Mouse (Mus musculus): ENCODE measurements at regions not wholly inside any gene's neighbourhood (a gene's known extent, or its start where the extent isn't known, plus 50 kb on each side); places are given as distances from the start of the nearest gene placed in this dataset.

GRCm38 (mm10) chr16:5370496-5370895 lies 114.7 kb upstream of the Eef2kmt start:
- DNase-seq (ENCODE audit: low spot score in 2 of 2) = no peak

GRCm38 (mm10) chr16:5368897-5369558 lies 113.2 kb upstream of the Eef2kmt start:
- H3K4me3 ChIP-seq = no peak overlapping the region
- no peak overlapping the region for H3K27ac ChIP-seq
- TF ChIP-seq CTCF (conservative IDR thresholded peaks at IDR 0.05) = no peak
- DNase-seq (ENCODE audit: low spot score in 2 of 2) = no peak

More at GRCm38 (mm10) chr16:5370496-5370895, 114.7 kb upstream of the Eef2kmt start:
- peak; percentile 48 for TF ChIP-seq CTCF (conservative IDR thresholded peaks at IDR 0.05)
- Histone ChIP-seq H3K27ac (no peak overlapping the region), H3K4me3 (no peak overlapping the region)

GRCm38 (mm10) chr16:5368357-5368756 lies 112.6 kb upstream of the Eef2kmt start:
- H3K4me3 ChIP-seq = no peak overlapping the region
- no peak overlapping the region for H3K27ac ChIP-seq
- no peak for DNase-seq (ENCODE audit: low spot score in 2 of 2)
- no peak for TF ChIP-seq CTCF (conservative IDR thresholded peaks at IDR 0.05)

GRCm38 (mm10) chr16:5367581-5368119 lies 111.9 kb upstream of the Eef2kmt start:
- DNase-seq (ENCODE audit: low spot score in 2 of 2) = no peak
- no peak for TF ChIP-seq CTCF (conservative IDR thresholded peaks at IDR 0.05)
- Histone ChIP-seq H3K4me3 (no peak overlapping the region), H3K27ac (no peak overlapping the region)

- no peak for DNase-seq (ENCODE audit: low spot score in 2 of 2)
- no peak overlapping the region for H3K27ac ChIP-seq
- TF ChIP-seq CTCF (conservative IDR thresholded peaks at IDR 0.05) = no peak
- H3K4me3 ChIP-seq = no peak overlapping the region
Measured at GRCm38 (mm10) chr16:5366021-5366420, 110.2 kb upstream of the Eef2kmt start.

GRCm38 (mm10) chr16:5363007-5363570 lies 107.3 kb upstream of the Eef2kmt start:
- TF ChIP-seq CTCF (conservative IDR thresholded peaks at IDR 0.05) = peak; percentile 63
- H3K27ac ChIP-seq = no peak overlapping the region
- no peak overlapping the region for H3K4me3 ChIP-seq
- DNase-seq (ENCODE audit: low spot score in 2 of 2) = no peak

- no peak for DNase-seq (ENCODE audit: low spot score in 2 of 2)
- H3K27ac ChIP-seq = no peak overlapping the region
- TF ChIP-seq CTCF (conservative IDR thresholded peaks at IDR 0.05) = no peak
- H3K4me3 ChIP-seq = no peak overlapping the region
Measured at GRCm38 (mm10) chr16:5359193-5359592, 103.4 kb upstream of the Eef2kmt start.

- no peak for DNase-seq (ENCODE audit: low spot score in 2 of 2)
- Histone ChIP-seq H3K27ac (no peak overlapping the region), H3K4me3 (no peak overlapping the region)
- TF ChIP-seq CTCF (conservative IDR thresholded peaks at IDR 0.05) = no peak
Measured at GRCm38 (mm10) chr16:5353881-5354280, 98.1 kb upstream of the Eef2kmt start.

GRCm38 (mm10) chr16:5351890-5352571 lies 96.2 kb upstream of the Eef2kmt start:
- TF ChIP-seq CTCF (conservative IDR thresholded peaks at IDR 0.05) = no peak
- DNase-seq (ENCODE audit: low spot score in 2 of 2) = no peak
- Histone ChIP-seq H3K4me3 (no peak overlapping the region), H3K27ac (no peak overlapping the region)

GRCm38 (mm10) chr16:5347151-5347550 lies 91.4 kb upstream of the Eef2kmt start:
- Histone ChIP-seq H3K4me3 (no peak overlapping the region), H3K27ac (no peak overlapping the region)
- DNase-seq (ENCODE audit: low spot score in 2 of 2) = no peak
- no peak for TF ChIP-seq CTCF (conservative IDR thresholded peaks at IDR 0.05)

- H3K27ac ChIP-seq = no peak overlapping the region
- no peak overlapping the region for H3K4me3 ChIP-seq
- DNase-seq (ENCODE audit: low spot score in 2 of 2) = peak; percentile 20 to 45
- no peak for TF ChIP-seq CTCF (conservative IDR thresholded peaks at IDR 0.05)
Measured at GRCm38 (mm10) chr16:5342326-5342725, 86.5 kb upstream of the Eef2kmt start.

- H3K27ac ChIP-seq = no peak overlapping the region
- no peak overlapping the region for H3K4me3 ChIP-seq
- TF ChIP-seq CTCF (conservative IDR thresholded peaks at IDR 0.05) = no peak
- peak in 1 of 2 experiments; percentile 26 for DNase-seq (ENCODE audit: low spot score in 2 of 2)
Measured at GRCm38 (mm10) chr16:5316271-5316670, 60.5 kb upstream of the Eef2kmt start.

GRCm38 (mm10) chr16:5313261-5313660 lies 57.5 kb upstream of the Eef2kmt start:
- no peak overlapping the region for H3K27ac ChIP-seq
- TF ChIP-seq CTCF (conservative IDR thresholded peaks at IDR 0.05) = no peak
- DNase-seq (ENCODE audit: low spot score in 2 of 2) = no peak
- H3K4me3 ChIP-seq = no peak overlapping the region
